Mouse (Mus musculus) lung, postnatal 0 days (tissue): ENCODE results near the gene Pgm2l1. TPM values are rescaled to one million over a fixed set of nuclear protein-coding genes. Genes with fewer than 3 reads are reported as not detected.
A peak's percentile ranks its signal among the peaks of the same experiment; 100 is the strongest.

Experiments
- ATAC-seq: fragments of 200-750 bp; cut with Nextera tagmentation; 2 replicates; pipeline ENCODE4 v1.8.0; 2017; ENCODE audit warnings: moderate library complexity
- DNase-seq: peaks from one replicate; pipeline ENCODE4 v3.0.0-alpha.2; 2016; ENCODE audit warnings: low spot score
- H3K27ac ChIP-seq: fragments of 300-500 bp; sonication (generic); 2 replicates; pipeline ENCODE4 v1.5.1; 2014; ENCODE audit warnings: antibody characterized with exemption, mild to moderate bottlenecking, low read length, mixed read lengths
- H3K27me3 ChIP-seq: fragments of 300-500 bp; sonication (generic); replicated peaks from 2 replicates; pipeline ENCODE4 v1.6.1; 2014; ENCODE audit warnings: low read length, mixed read lengths; ENCODE audit not compliant: insufficient read depth
- H3K36me3 ChIP-seq: fragments of 300-500 bp; sonication (generic); 2 replicates; pipeline ENCODE4 v1.6.1; 2014; ENCODE audit warnings: low read length, mixed read lengths; ENCODE audit not compliant: insufficient read depth
- H3K4me1 ChIP-seq: fragments of 300-500 bp; sonication (generic); 2 replicates; pipeline ENCODE4 v1.6.1; 2014; ENCODE audit warnings: antibody characterized with exemption, low read depth, low read length, mixed read lengths; ENCODE audit not compliant: insufficient read depth
- H3K4me2 ChIP-seq: fragments of 300-500 bp; sonication (generic); replicated peaks from 2 replicates; pipeline ENCODE4 v1.6.1; 2014; ENCODE audit warnings: low read depth, mild to moderate bottlenecking, low read length, moderate library complexity, mixed read lengths
- H3K4me3 ChIP-seq: fragments of 300-500 bp; sonication (generic); 2 replicates; pipeline ENCODE4 v1.5.1; 2014; ENCODE audit warnings: low read depth, low read length
- H3K9ac ChIP-seq: fragments of 300-500 bp; sonication (generic); replicated peaks from 2 replicates; pipeline ENCODE4 v1.6.1; 2014; ENCODE audit warnings: low read depth, mild to moderate bottlenecking
- H3K9me3 ChIP-seq: fragments of 300-500 bp; sonication (generic); 2 replicates; pipeline ENCODE4 v1.6.1; 2016; ENCODE audit warnings: low read length, mixed read lengths
- CTCF ChIP-seq: IDR thresholded peaks from 2 replicates; pipeline ENCODE4 v1.5.1; 2016; ENCODE audit warnings: antibody characterized with exemption, mild to moderate bottlenecking
- EP300 ChIP-seq: IDR thresholded peaks from 2 replicates; pipeline ENCODE4 v1.6.1; 2016; ENCODE audit warnings: antibody characterized with exemption, mild to moderate bottlenecking, control low read depth
- WGBS: fragments of 180-500 bp; shearing (Covaris S2); extraction: QIAGEN DNeasy Blood & Tissue Kit; methylation state at CpG from one replicate; pipeline ENCODE4 v1.1.7; 2014; 5-methylcytosine and 5-hydroxymethylcytosine counted together
- polyA plus RNA-seq: library from polyadenylated mRNA; unstranded; fragments of >200 nt; fragmentation: Nextera tagmentation; extraction: Ambion mirVana; gene quantifications from 2 replicates; pipeline ENCODE4 v1.2.1, GENCODE M21; 2015

Gene Pgm2l1
- polyA plus RNA-seq, 1 experiment from 2014 or later = 2.0 TPM

- peaks cover 10% of the 10 kb centered on the region; the same call in 1 of the 2 replicates for H3K4me1 ChIP-seq
- H3K36me3 ChIP-seq = no peaks in the 10 kb centered on the region
- ATAC-seq (no peak), DNase-seq (no peak)
- no peak overlapping the region for H3K4me3 ChIP-seq
- no peaks in the 10 kb centered on the region; the same call in 1 of the 2 replicates for H3K27me3 ChIP-seq
- TF ChIP-seq CTCF (no peak), EP300 (no peak)
- no peak overlapping the region for H3K27ac ChIP-seq
- WGBS = 63% methylated on average over 3 of the region's 3 CpGs
- no peaks in the 10 kb centered on the region for H3K9me3 ChIP-seq
- H3K4me2 ChIP-seq = no peak overlapping the region
- H3K9ac ChIP-seq = no peak overlapping the region
Observed at GRCm38 (mm10) chr7:100181614-100182013, 45.6 kb upstream of the Pgm2l1 start.

- TF ChIP-seq EP300 (no peak), CTCF (no peak)
- H3K4me3 ChIP-seq = no peak overlapping the region
- peaks cover 10% of the 10 kb centered on the region; the same call in 1 of the 2 replicates for H3K4me1 ChIP-seq
- 66% methylated on average over 3 of the region's 3 CpGs for WGBS
- no peak overlapping the region for H3K4me2 ChIP-seq
- no peaks in the 10 kb centered on the region for H3K9me3 ChIP-seq
- DNase-seq = peak; percentile 21
- no peaks in the 10 kb centered on the region for H3K36me3 ChIP-seq
- H3K27me3 ChIP-seq = no peaks in the 10 kb centered on the region; the same call in 1 of the 2 replicates
- H3K27ac ChIP-seq = no peak overlapping the region
- H3K9ac ChIP-seq = no peak overlapping the region
- no peak for ATAC-seq
Observed at GRCm38 (mm10) chr7:100182388-100182787, 44.8 kb upstream of the Pgm2l1 start.

- Histone ChIP-seq H3K36me3 (no peaks in the 10 kb centered on the region), H3K27me3 (no peaks in the 10 kb centered on the region), H3K9me3 (no peaks in the 10 kb centered on the region), H3K4me1 (no peaks in the 10 kb centered on the region), H3K27ac (no peak overlapping the region), H3K9ac (no peak overlapping the region), H3K4me3 (no peak overlapping the region), H3K4me2 (no peak overlapping the region)
- WGBS = 16% methylated on average over 7 of the region's 7 CpGs
- ATAC-seq (no peak), DNase-seq (peak; percentile 42)
- peak; percentile 86 for TF ChIP-seq CTCF
- no peak for TF ChIP-seq EP300
Observed at GRCm38 (mm10) chr7:100187601-100188000, 39.6 kb upstream of the Pgm2l1 start.

- H3K9ac ChIP-seq = no peak overlapping the region
- H3K36me3 ChIP-seq = no peaks in the 10 kb centered on the region
- TF ChIP-seq EP300 (no peak), CTCF (no peak)
- H3K4me1 ChIP-seq = no peaks in the 10 kb centered on the region
- H3K27me3 ChIP-seq = no peaks in the 10 kb centered on the region
- no peak overlapping the region for H3K4me2 ChIP-seq
- H3K4me3 ChIP-seq = no peak overlapping the region
- H3K9me3 ChIP-seq = no peaks in the 10 kb centered on the region
- DNase-seq (no peak), ATAC-seq (no peak)
- 47% methylated on average over 4 of the region's 4 CpGs for WGBS
- H3K27ac ChIP-seq = no peak overlapping the region
Observed at GRCm38 (mm10) chr7:100190167-100190566, 37.0 kb upstream of the Pgm2l1 start.

- TF ChIP-seq CTCF = peak; percentile 88
- no peak for TF ChIP-seq EP300
- DNase-seq (peak; percentile 84), ATAC-seq (peak; percentile 67)
- Histone ChIP-seq H3K27ac (no peak overlapping the region), H3K4me3 (no peak overlapping the region), H3K4me1 (no peaks in the 10 kb centered on the region), H3K9ac (no peak overlapping the region), H3K36me3 (no peaks in the 10 kb centered on the region), H3K9me3 (no peaks in the 10 kb centered on the region), H3K27me3 (no peaks in the 10 kb centered on the region), H3K4me2 (no peak overlapping the region)
- 3% methylated on average over 4 of the region's 4 CpGs for WGBS
Observed at GRCm38 (mm10) chr7:100190778-100191177, 36.4 kb upstream of the Pgm2l1 start.

GRCm38 (mm10) chr7:100201191-100201590 lies 26.0 kb upstream of the Pgm2l1 start:
- Histone ChIP-seq H3K36me3 (no peaks in the 10 kb centered on the region), H3K9ac (no peak overlapping the region), H3K4me2 (no peak overlapping the region), H3K4me1 (no peaks in the 10 kb centered on the region), H3K4me3 (no peak overlapping the region), H3K27ac (no peak overlapping the region), H3K27me3 (no peaks in the 10 kb centered on the region), H3K9me3 (no peaks in the 10 kb centered on the region)
- 77% methylated on average over 3 of the region's 3 CpGs for WGBS
- no peak for ATAC-seq
- DNase-seq = no peak
- TF ChIP-seq CTCF (no peak), EP300 (no peak)

GRCm38 (mm10) chr7:100203616-100204015 lies 23.6 kb upstream of the Pgm2l1 start:
- H3K4me1 ChIP-seq = no peaks in the 10 kb centered on the region
- H3K36me3 ChIP-seq = no peaks in the 10 kb centered on the region
- H3K27me3 ChIP-seq = no peaks in the 10 kb centered on the region
- H3K9me3 ChIP-seq = no peaks in the 10 kb centered on the region
- H3K4me2 ChIP-seq = no peak overlapping the region
- DNase-seq (no peak), ATAC-seq (no peak)
- H3K9ac ChIP-seq = no peak overlapping the region
- H3K4me3 ChIP-seq = no peak overlapping the region
- TF ChIP-seq CTCF (no peak), EP300 (no peak)
- WGBS = 55% methylated on average over 3 of the region's 3 CpGs
- no peak overlapping the region for H3K27ac ChIP-seq
